Mouse (Mus musculus): ENCODE data around the gene Gm17349.
"Not testable (repeated sequence)": the region's sequence is repeated elsewhere in the genome, so short reads cannot be mapped to it uniquely, and the experiment has no call there.

Gm17349 gene

GRCm38 (mm10) chr15:99717386-99718334, 12.4 kb upstream of the Gm17349 start, which contains the start of gene Gpd1:
Gene Gpd1, plus strand, starts transcription at chr15:99717515.
- peak; percentile 92 for DNase-seq (ENCODE audit: low read depth, low spot score)

GRCm38 (mm10) chr15:99716814-99717213, 11.5 kb upstream of the Gm17349 start:
- DNase-seq (ENCODE audit: low read depth, low spot score): no peak

GRCm38 (mm10) chr15:99715982-99716746, 10.9 kb upstream of the Gm17349 start:
- DNase-seq (ENCODE audit: low read depth, low spot score): no peak

GRCm38 (mm10) chr15:99715361-99715865, 10.1 kb upstream of the Gm17349 start:
- DNase-seq (ENCODE audit: low read depth, low spot score): no peak

- peak; percentile 86 for DNase-seq (ENCODE audit: low read depth, low spot score)
Measured at GRCm38 (mm10) chr15:99714858-99715257, 9.6 kb upstream of the Gm17349 start.

- DNase-seq (ENCODE audit: low read depth, low spot score): no peak
Measured at GRCm38 (mm10) chr15:99714206-99714605, 8.9 kb upstream of the Gm17349 start.

- DNase-seq (ENCODE audit: low read depth, low spot score): no peak
Measured at GRCm38 (mm10) chr15:99713569-99713968, 8.3 kb upstream of the Gm17349 start.

GRCm38 (mm10) chr15:99712666-99713559, 7.6 kb upstream of the Gm17349 start:
- no peak for DNase-seq (ENCODE audit: low read depth, low spot score)

GRCm38 (mm10) chr15:99711491-99711890, 6.2 kb upstream of the Gm17349 start:
- no peak for DNase-seq (ENCODE audit: low read depth, low spot score)

- no peak for DNase-seq (ENCODE audit: low read depth, low spot score)
Measured at GRCm38 (mm10) chr15:99710221-99711190, 5.2 kb upstream of the Gm17349 start.

GRCm38 (mm10) chr15:99708176-99708575, 2.9 kb upstream of the Gm17349 start:
- DNase-seq (ENCODE audit: low read depth, low spot score): no peak

GRCm38 (mm10) chr15:99704881-99705280, 409 bp downstream of the Gm17349 start:
- no peak for DNase-seq (ENCODE audit: low read depth, low spot score)

- no peak for DNase-seq (ENCODE audit: low read depth, low spot score)
Measured at GRCm38 (mm10) chr15:99704041-99704681, 1.1 kb downstream of the Gm17349 start.

- no peak for DNase-seq (ENCODE audit: low read depth, low spot score)
Measured at GRCm38 (mm10) chr15:99703676-99704040, 1.6 kb downstream of the Gm17349 start.

GRCm38 (mm10) chr15:99703104-99703503, 2.2 kb downstream of the Gm17349 start:
- DNase-seq (ENCODE audit: low read depth, low spot score): no peak

- peak; percentile 89 for DNase-seq (ENCODE audit: low read depth, low spot score)
Measured at GRCm38 (mm10) chr15:99701999-99702900, 3.0 kb downstream of the Gm17349 start, which contains the start of gene Smarcd1. Gene Smarcd1, plus strand, starts transcription at chr15:99702129.

- not testable (repeated sequence) for DNase-seq (ENCODE audit: low read depth, low spot score)
Measured at GRCm38 (mm10) chr15:99701640-99701998, 3.7 kb downstream of the Gm17349 start.

Measured in skeletal muscle tissue, adult 2 months (tissue).